Mouse (Mus musculus) intestine, embryonic 14.5 days (tissue): ENCODE measurements around the gene Psmb7. TPM values are rescaled to one million over a fixed set of nuclear protein-coding genes. Genes with fewer than 3 reads are reported as not detected.
A peak's percentile ranks its signal among the peaks of the same experiment; 100 is the strongest.

Source experiments
- ATAC-seq: fragments of 200-750 bp; cut with Nextera tagmentation; replicated peaks from 2 replicates; pipeline ENCODE4 v1.8.0; 2017; ENCODE audit warnings: low read depth, moderate number of reproducible peaks, moderate TSS enrichment, moderate library complexity; ENCODE audit not compliant: low FRiP score, low TSS enrichment
- DNase-seq: peaks from one replicate; pipeline ENCODE4 v3.0.0-alpha.2; 2018; ENCODE audit warnings: low spot score
- H3K27ac ChIP-seq: fragments of 300-500 bp; sonication (generic); 2 replicates; pipeline ENCODE4 v1.5.1; 2014; ENCODE audit warnings: low read depth, mild to moderate bottlenecking, control low read depth
- H3K27me3 ChIP-seq: fragments of 300-500 bp; sonication (generic); replicated peaks from 2 replicates; pipeline ENCODE4 v1.6.1; 2014; ENCODE audit warnings: low read length, control low read depth; ENCODE audit not compliant: control insufficient read depth, insufficient read depth
- H3K36me3 ChIP-seq: fragments of 300-500 bp; sonication (generic); 2 replicates; pipeline ENCODE4 v1.6.1; 2014; ENCODE audit warnings: low read length, control low read depth; ENCODE audit not compliant: control insufficient read depth, insufficient read depth
- H3K4me1 ChIP-seq: fragments of 300-500 bp; sonication (generic); replicated peaks from 2 replicates; pipeline ENCODE4 v1.6.1; 2014; ENCODE audit warnings: low read length, control low read depth, mixed read lengths; ENCODE audit not compliant: control insufficient read depth, insufficient read depth
- H3K4me2 ChIP-seq: fragments of 300-500 bp; sonication (generic); 2 replicates; pipeline ENCODE4 v1.6.1; 2014; ENCODE audit warnings: low read length
- H3K4me3 ChIP-seq: fragments of 300-500 bp; sonication (generic); 2 replicates; pipeline ENCODE4 v1.5.1; 2014; ENCODE audit warnings: low read depth, low read length, control low read depth, mixed read lengths
- H3K9ac ChIP-seq: fragments of 300-500 bp; sonication (generic); 2 replicates; pipeline ENCODE4 v1.6.1; 2014; ENCODE audit warnings: mild to moderate bottlenecking, low read length
- H3K9me3 ChIP-seq: fragments of 300-500 bp; sonication (generic); 2 replicates; pipeline ENCODE4 v1.6.1; 2016; ENCODE audit warnings: low read length, control low read depth; ENCODE audit not compliant: control insufficient read depth
- WGBS: fragments of 180-500 bp; shearing (Covaris S2); extraction: QIAGEN DNeasy Blood & Tissue Kit; methylation state at CpG from one replicate; pipeline ENCODE4 v1.1.7; 2014; 5-methylcytosine and 5-hydroxymethylcytosine counted together
- polyA plus RNA-seq: library from polyadenylated mRNA; unstranded; fragments of >200 nt; fragmentation: Nextera tagmentation; extraction: Ambion mirVana; gene quantifications from 2 replicates; pipeline ENCODE4 v1.2.1, GENCODE M21; 2014

Gene Psmb7
- polyA plus RNA-seq, 1 experiment from 2014 or later: 247 TPM

GRCm38 (mm10) chr2:38597896-38598295, 46.0 kb downstream of the Psmb7 start:
- no peak overlapping the region for H3K27ac ChIP-seq
- no peak overlapping the region for H3K4me3 ChIP-seq
- H3K27me3 ChIP-seq: no peaks in the 10 kb centered on the region
- no peaks in the 10 kb centered on the region; the same call in 1 of the 2 replicates for H3K4me1 ChIP-seq
- ATAC-seq: no peak
- no peak overlapping the region for H3K4me2 ChIP-seq
- WGBS: 97% methylated on average over 1 of the region's 1 CpGs
- no peaks in the 10 kb centered on the region for H3K9me3 ChIP-seq
- no peak overlapping the region for H3K9ac ChIP-seq
- no peak for DNase-seq
- peaks cover 11% of the 10 kb centered on the region; the same call in 1 of the 2 replicates for H3K36me3 ChIP-seq

DNA sequence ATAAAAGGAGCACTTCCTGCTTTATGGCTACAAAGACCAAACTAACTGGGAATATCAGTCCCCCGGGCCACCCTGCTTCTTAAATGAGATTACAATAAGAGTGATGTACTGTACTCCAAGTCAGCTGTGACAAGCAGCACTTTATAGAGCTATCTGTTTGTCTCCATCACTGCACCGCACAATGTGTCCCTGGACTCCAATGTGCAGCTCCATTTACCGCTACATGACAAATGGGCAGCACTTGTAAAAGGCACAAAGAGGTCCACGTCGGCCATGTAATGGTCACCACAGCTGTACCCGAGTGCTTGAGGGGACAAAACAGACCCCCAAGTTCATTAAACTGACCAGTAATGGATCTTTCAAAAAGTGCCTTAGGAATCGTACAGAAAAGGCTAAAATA, 49.0 kb downstream of the Psmb7 start:
- DNase-seq (no peak), ATAC-seq (no peak)
- Histone ChIP-seq H3K9me3 (no peaks in the 10 kb centered on the region), H3K9ac (no peak overlapping the region), H3K27me3 (no peaks in the 10 kb centered on the region), H3K27ac (no peak overlapping the region), H3K36me3 (peaks cover 17% of the 10 kb centered on the region), H3K4me1 (no peaks in the 10 kb centered on the region; the same call in 1 of the 2 replicates), H3K4me3 (no peak overlapping the region), H3K4me2 (no peak overlapping the region)
- 71% methylated on average over 7 of the region's 7 CpGs for WGBS

- no peak for DNase-seq
- H3K9ac ChIP-seq: no peak overlapping the region
- ATAC-seq: no peak
Measured at GRCm38 (mm10) chr2:38591751-38592459, 52.0 kb downstream of the Psmb7 start.

GRCm38 (mm10) chr2:38586733-38587132, 57.2 kb downstream of the Psmb7 start:
- no peaks in the 10 kb centered on the region for H3K27me3 ChIP-seq
- H3K9ac ChIP-seq: no peak overlapping the region
- H3K4me1 ChIP-seq: no peaks in the 10 kb centered on the region
- peaks cover 85% of the 10 kb centered on the region for H3K36me3 ChIP-seq
- H3K4me3 ChIP-seq: no peak overlapping the region
- WGBS: 55% methylated on average over 6 of the region's 6 CpGs
- H3K4me2 ChIP-seq: no peak overlapping the region
- DNase-seq: no peak
- ATAC-seq: no peak
- no peaks in the 10 kb centered on the region for H3K9me3 ChIP-seq
- H3K27ac ChIP-seq: no peak overlapping the region

More at GRCm38 (mm10) chr2:38591751-38592459, 52.0 kb downstream of the Psmb7 start:
- Histone ChIP-seq H3K4me3 (no peak overlapping the region), H3K27ac (no peak overlapping the region), H3K9me3 (no peaks in the 10 kb centered on the region), H3K4me2 (no peak overlapping the region), H3K36me3 (peaks cover 39% of the 10 kb centered on the region), H3K27me3 (no peaks in the 10 kb centered on the region), H3K4me1 (no peaks in the 10 kb centered on the region; the same call in 1 of the 2 replicates)
- 63% methylated on average over 6 of the region's 6 CpGs for WGBS

GRCm38 (mm10) chr2:38585379-38585736, 58.5 kb downstream of the Psmb7 start:
- H3K36me3 ChIP-seq: peaks cover 88% of the 10 kb centered on the region
- no peak overlapping the region for H3K9ac ChIP-seq
- H3K9me3 ChIP-seq: no peaks in the 10 kb centered on the region
- no peaks in the 10 kb centered on the region for H3K27me3 ChIP-seq
- WGBS: 45% methylated on average over 5 of the region's 5 CpGs
- DNase-seq: no peak
- no peak overlapping the region for H3K27ac ChIP-seq
- no peak overlapping the region for H3K4me2 ChIP-seq
- H3K4me3 ChIP-seq: no peak overlapping the region
- ATAC-seq: 0 out of 2 replicates have a peak, but pooled peaks have one; percentile 17
- no peaks in the 10 kb centered on the region for H3K4me1 ChIP-seq

DNA sequence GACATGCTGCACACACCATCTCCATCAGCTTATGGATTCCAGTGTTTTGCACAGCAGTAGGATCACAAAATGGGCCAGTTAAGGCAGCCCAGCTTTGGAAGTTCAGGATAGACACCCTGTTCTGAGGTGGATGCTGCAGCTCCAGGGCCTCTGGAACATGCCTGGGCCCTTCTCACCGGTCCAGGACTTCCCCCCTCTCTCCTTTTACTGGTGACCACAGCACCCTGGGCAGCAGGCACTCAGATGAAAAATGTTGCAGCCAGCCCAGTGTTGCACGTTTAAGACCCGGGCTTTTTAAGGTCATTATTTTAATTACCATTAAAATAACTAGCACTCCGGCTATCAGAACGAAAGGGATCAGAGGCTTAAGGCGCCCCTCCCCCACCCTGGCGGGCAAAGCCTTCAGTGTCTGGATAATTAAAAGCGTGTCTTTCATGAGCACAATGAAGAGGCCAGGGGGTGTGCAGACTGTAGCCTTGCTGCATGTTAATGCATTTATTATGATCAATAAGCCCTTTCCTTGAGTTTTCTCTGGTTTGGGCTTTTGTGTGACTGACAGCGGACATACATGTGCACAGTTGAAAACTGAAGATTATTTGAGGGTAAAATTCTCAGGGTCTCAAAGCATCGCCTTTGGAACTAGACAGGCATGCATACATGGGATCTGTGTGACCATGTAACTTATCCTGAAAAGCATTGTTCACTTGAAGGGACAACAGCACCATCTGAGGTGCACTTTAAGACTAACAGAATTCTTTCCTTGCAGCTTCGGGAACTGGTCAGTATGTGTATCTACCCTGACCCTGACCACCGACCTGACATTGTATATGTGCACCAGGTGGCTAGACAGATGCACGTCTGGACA, 59.1 kb downstream of the Psmb7 start:
- no peak for DNase-seq
- peak; percentile 34; the same call in 1 of the 2 replicates for ATAC-seq
- 66% methylated on average over 13 of the region's 13 CpGs for WGBS
- Histone ChIP-seq H3K9ac (no peak overlapping the region), H3K9me3 (no peaks in the 10 kb centered on the region), H3K4me2 (no peak overlapping the region), H3K36me3 (peaks cover 83% of the 10 kb centered on the region), H3K27ac (no peak overlapping the region), H3K4me1 (no peaks in the 10 kb centered on the region), H3K27me3 (no peaks in the 10 kb centered on the region), H3K4me3 (no peak overlapping the region)

DNA sequence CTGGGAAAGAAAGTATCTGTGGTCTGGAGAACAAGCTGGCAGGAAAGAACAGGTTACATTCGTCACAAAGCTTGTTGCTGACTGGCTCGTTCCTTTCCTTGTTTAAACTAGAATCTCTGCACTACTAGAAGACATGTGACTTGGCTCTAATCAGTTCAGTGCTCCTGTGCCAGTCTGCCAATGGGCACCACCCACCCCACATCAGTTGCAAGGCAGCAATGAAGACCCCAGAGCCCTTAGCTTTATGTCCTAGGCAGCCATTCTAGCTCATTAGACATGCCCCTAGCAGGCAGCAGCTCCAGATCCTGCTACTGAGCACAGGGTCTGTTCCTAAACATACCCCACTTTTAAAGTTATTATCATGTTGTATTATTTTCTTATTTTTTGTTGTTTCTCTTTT, 59.9 kb downstream of the Psmb7 start:
- Histone ChIP-seq H3K9ac (no peak overlapping the region), H3K27ac (no peak overlapping the region), H3K36me3 (peaks cover 81% of the 10 kb centered on the region), H3K9me3 (no peaks in the 10 kb centered on the region), H3K4me1 (0 out of 2 replicates have a peak, but pooled peaks cover 3% of the 10 kb centered on the region), H3K4me3 (no peak overlapping the region), H3K4me2 (no peak overlapping the region), H3K27me3 (no peaks in the 10 kb centered on the region)
- ATAC-seq: no peak
- DNase-seq: no peak
- 66% methylated on average over 2 of the region's 2 CpGs for WGBS

- Histone ChIP-seq H3K36me3 (peaks cover 76% of the 10 kb centered on the region), H3K4me3 (no peak overlapping the region), H3K4me1 (0 out of 2 replicates have a peak, but pooled peaks cover 7% of the 10 kb centered on the region), H3K4me2 (no peak overlapping the region), H3K9me3 (no peaks in the 10 kb centered on the region), H3K9ac (no peak overlapping the region), H3K27ac (peak overlapping the region; percentile 24; the same call in 1 of the 2 replicates), H3K27me3 (no peaks in the 10 kb centered on the region)
- DNase-seq (no peak), ATAC-seq (no peak)
- WGBS: 55% methylated on average over 1 of the region's 1 CpGs
Measured at GRCm38 (mm10) chr2:38579528-38579927, 64.4 kb downstream of the Psmb7 start.
